Mouse (Mus musculus) forebrain, embryonic 16.5 days (tissue): ENCODE measurements around the gene Gpsm1. TPM values are rescaled to one million over a fixed set of nuclear protein-coding genes. Genes with fewer than 3 reads are reported as not detected.

Experiments
- ATAC-seq: fragments of 200-750 bp; cut with Nextera tagmentation; 2 replicates; pipeline ENCODE4 v1.8.0; 2017; ENCODE audit warnings: mild to moderate bottlenecking, moderate library complexity
- H3K27ac ChIP-seq: fragments of 300-500 bp; sonication (generic); 2 replicates; pipeline ENCODE4 v1.5.1; 2014; ENCODE audit warnings: low read length, control low read depth
- H3K27me3 ChIP-seq: fragments of 300-500 bp; sonication (generic); replicated peaks from 2 replicates; pipeline ENCODE4 v1.6.1; 2014; ENCODE audit warnings: low read length; ENCODE audit not compliant: control insufficient read depth, insufficient read depth
- H3K36me3 ChIP-seq: fragments of 300-500 bp; sonication (generic); 2 replicates; pipeline ENCODE4 v1.6.1; 2014; ENCODE audit not compliant: control insufficient read depth, insufficient read depth
- H3K4me1 ChIP-seq: fragments of 300-500 bp; sonication (generic); replicated peaks from 2 replicates; pipeline ENCODE4 v1.6.1; 2014; ENCODE audit warnings: low read length; ENCODE audit not compliant: control insufficient read depth, insufficient read depth
- H3K4me2 ChIP-seq: fragments of 300-500 bp; sonication (generic); 2 replicates; pipeline ENCODE4 v1.6.1; 2014; ENCODE audit warnings: mild to moderate bottlenecking, low read length, control low read depth
- H3K4me3 ChIP-seq: fragments of 300-500 bp; sonication (generic); replicated peaks from 2 replicates; pipeline ENCODE4 v1.5.1; 2014; ENCODE audit warnings: mild to moderate bottlenecking, low read length, control low read depth
- H3K9ac ChIP-seq: fragments of 300-500 bp; sonication (generic); replicated peaks from 2 replicates; pipeline ENCODE4 v1.6.1; 2014; ENCODE audit warnings: low read depth, low read length, control low read depth
- H3K9me3 ChIP-seq: fragments of 300-500 bp; sonication (generic); 2 replicates; pipeline ENCODE4 v1.6.1; 2016; ENCODE audit warnings: low read length; ENCODE audit not compliant: control insufficient read depth
- WGBS: fragments of 180-500 bp; shearing (Covaris S2); extraction: QIAGEN DNeasy Blood & Tissue Kit; methylation state at CpG from one replicate; pipeline ENCODE4 v1.1.7; 2014; 5-methylcytosine and 5-hydroxymethylcytosine counted together
- polyA plus RNA-seq: library from polyadenylated mRNA; unstranded; fragments of >200 nt; fragmentation: Nextera tagmentation; extraction: Ambion mirVana; gene quantifications from 2 replicates; pipeline ENCODE4 v1.2.1, GENCODE M21; 2015

Gene Gpsm1
- 136 and 160 TPM in 2 replicates for polyA plus RNA-seq

DNA sequence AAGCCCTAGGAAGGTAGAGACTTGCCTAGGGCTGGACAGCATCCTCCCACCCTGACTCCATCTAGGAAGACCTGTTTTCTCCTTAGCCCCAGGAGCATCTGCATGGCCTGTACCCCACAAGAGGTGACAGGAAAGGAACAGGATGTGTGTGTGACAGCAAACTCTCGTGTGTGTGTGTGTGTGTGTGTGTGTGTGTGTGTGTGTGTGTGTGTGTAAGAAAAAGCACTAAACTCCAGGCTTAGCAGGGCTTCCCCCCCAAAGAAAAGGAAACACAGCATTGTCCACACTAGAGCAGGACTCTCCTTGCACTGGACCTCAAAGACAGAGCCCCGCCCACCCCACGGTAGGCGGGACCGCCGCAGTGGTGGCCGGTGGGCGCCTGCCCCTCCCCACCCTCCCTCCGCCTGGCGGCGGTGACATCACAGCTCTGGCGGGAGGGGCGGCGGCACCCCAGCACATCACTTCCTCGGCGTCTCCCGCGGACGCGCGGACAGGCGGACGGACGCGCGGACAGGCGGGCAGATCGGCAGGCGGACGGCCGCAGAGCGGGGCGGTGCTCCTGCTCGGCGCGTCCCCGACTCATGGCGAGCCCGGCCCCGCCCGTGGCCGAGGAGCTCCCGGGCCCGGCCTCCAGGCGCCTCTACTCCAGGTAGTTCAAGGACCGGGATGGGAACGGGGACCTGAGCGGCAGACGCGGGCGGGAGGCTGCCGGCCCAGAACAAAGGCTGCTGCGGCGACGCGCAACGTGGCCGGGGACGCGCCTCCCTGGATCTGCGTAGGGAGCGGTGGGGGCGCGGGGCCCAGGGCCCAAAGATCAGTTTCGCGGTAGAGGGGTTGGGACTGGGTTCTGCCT, at the start of gene Gpsm1:
Gene Gpsm1 (plus strand): TSS at position 444 of the 853 bp plus-strand sequence.
- Histone ChIP-seq H3K27me3 (no peaks in the 10 kb centered on the region), H3K36me3 (no peaks in the 10 kb centered on the region), H3K4me2 (peak within 1 kb of the TSS; percentile 98), H3K9ac (peak within 1 kb of the TSS; percentile 99), H3K9me3 (no peaks in the 10 kb centered on the region), H3K4me1 (peaks cover 46% of the 10 kb centered on the region), H3K27ac (peak within 1 kb of the TSS; percentile 97), H3K4me3 (peak within 1 kb of the TSS; percentile 86)
- under 1% methylated on average over 66 of the region's 66 CpGs for WGBS
- peak; percentile 77 for ATAC-seq

DNA sequence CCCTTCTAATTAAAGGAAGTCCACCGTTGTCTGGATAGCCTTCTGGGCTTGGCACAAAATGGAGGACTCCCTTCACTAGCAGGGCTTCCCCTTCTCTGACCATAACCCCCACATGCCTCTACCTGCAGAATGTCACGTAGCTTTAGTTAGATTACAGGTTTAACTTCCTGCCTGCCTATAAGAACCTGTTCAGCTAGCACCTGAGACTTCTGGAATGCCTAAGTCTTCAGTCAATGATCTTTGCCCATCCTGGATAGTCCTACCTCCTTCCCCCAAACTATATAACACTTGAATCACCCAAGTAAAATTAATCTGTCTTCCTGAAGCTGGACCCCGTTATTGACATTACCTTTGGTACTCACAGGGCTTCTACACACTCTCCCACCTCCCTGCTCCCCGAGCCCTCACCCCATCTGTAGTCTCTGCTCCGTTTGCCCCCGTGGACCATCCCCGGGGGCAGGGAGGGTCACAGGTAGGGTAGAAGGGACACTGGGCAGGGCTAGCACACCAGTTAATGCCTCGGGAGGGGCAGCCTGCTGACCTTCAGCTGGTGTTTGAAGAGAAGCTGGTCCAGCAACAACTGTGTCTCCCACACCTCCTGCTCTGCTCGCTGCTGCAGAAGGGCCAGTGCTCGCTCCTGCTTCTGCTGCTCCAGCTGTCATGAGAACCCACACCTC, 49.1 kb upstream of the Gpsm1 start:
- no peak overlapping the region for H3K4me2 ChIP-seq
- no peak overlapping the region for H3K9ac ChIP-seq
- no peaks in the 10 kb centered on the region for H3K27me3 ChIP-seq
- ATAC-seq: no peak
- no peaks in the 10 kb centered on the region for H3K4me1 ChIP-seq
- H3K27ac ChIP-seq: no peak overlapping the region
- no peaks in the 10 kb centered on the region for H3K9me3 ChIP-seq
- H3K4me3 ChIP-seq: no peak overlapping the region
- H3K36me3 ChIP-seq: no peaks in the 10 kb centered on the region
- WGBS: 85% methylated on average over 10 of the region's 10 CpGs

DNA sequence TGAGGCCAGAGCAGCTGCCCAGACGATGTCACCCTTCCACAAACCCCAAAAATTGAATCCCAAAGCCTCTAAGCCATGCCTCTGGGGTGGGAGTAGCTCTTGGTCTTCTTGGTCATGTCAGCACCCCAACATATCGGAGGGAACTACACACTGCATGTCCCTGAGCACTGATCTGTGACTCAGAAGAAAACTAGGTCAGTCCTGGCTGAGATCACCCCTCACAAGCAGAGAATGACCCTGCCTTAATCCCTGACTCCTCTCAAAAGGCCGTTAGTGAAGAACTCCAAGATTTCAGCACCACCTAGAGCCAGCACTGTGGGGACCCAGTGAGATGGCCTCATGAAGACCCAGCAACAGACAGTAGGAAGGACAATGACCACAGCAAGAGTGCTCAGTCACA, 47.1 kb upstream of the Gpsm1 start:
- 60% methylated on average over 3 of the region's 3 CpGs for WGBS
- H3K4me2 ChIP-seq: no peak overlapping the region
- no peaks in the 10 kb centered on the region for H3K9me3 ChIP-seq
- no peaks in the 10 kb centered on the region for H3K36me3 ChIP-seq
- H3K27me3 ChIP-seq: no peaks in the 10 kb centered on the region
- H3K4me1 ChIP-seq: no peaks in the 10 kb centered on the region
- H3K9ac ChIP-seq: no peak overlapping the region
- H3K27ac ChIP-seq: no peak overlapping the region
- no peak overlapping the region for H3K4me3 ChIP-seq
- ATAC-seq: no peak

DNA sequence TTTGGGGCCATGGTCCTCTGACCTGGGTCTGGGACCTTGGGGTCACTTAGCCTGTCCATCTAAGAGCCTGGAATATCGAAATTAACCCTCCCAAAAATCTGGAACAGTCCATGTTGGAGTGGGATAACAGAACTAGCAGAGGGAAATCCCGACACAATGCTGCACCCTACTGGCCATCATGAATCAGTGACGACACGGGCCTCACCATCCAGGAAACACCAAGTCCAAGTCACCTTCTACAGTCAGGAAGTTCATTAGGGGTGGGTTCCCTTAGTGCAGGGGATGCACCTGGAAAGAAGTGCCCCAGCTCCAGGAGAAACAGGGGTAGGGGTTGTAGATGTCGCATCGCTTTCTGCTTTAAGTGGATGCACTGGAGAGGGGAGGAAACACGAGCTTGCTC, 41.7 kb upstream of the Gpsm1 start:
- ATAC-seq: 0 out of 2 replicates have a peak, but pooled peaks have one; percentile 62
- WGBS: 18% methylated on average over 7 of the region's 7 CpGs
- no peaks in the 10 kb centered on the region for H3K9me3 ChIP-seq
- no peak overlapping the region for H3K4me3 ChIP-seq
- H3K4me2 ChIP-seq: no peak overlapping the region
- H3K9ac ChIP-seq: no peak overlapping the region
- no peaks in the 10 kb centered on the region for H3K27me3 ChIP-seq
- H3K27ac ChIP-seq: no peak overlapping the region
- no peaks in the 10 kb centered on the region for H3K4me1 ChIP-seq
- H3K36me3 ChIP-seq: no peaks in the 10 kb centered on the region

DNA sequence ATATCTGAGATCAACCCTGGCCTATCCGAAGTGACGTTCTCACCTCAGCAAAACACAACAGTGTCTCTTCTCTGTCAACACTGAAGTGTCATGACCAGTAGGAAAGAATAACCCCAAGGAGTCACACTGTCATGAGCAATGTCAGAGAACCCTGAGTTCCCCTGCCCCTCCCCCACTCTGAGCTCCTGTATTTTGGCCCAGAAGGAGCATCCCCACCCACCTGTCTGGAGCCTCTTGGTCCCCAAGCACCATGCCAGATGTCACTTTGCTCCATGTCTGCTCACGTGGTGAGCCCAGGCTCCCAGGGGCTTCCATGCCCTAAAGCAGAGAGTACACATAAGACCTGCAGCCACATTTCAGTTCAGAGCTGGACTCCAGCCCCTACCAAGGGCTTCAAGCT, 35.6 kb upstream of the Gpsm1 start:
- no peaks in the 10 kb centered on the region for H3K9me3 ChIP-seq
- no peak overlapping the region for H3K4me2 ChIP-seq
- H3K27ac ChIP-seq: no peak overlapping the region
- H3K4me3 ChIP-seq: no peak overlapping the region
- H3K9ac ChIP-seq: no peak overlapping the region
- ATAC-seq: no peak
- 82% methylated on average over 3 of the region's 3 CpGs for WGBS
- no peaks in the 10 kb centered on the region for H3K4me1 ChIP-seq
- no peaks in the 10 kb centered on the region for H3K36me3 ChIP-seq
- no peaks in the 10 kb centered on the region; the same call in 1 of the 2 replicates for H3K27me3 ChIP-seq

DNA sequence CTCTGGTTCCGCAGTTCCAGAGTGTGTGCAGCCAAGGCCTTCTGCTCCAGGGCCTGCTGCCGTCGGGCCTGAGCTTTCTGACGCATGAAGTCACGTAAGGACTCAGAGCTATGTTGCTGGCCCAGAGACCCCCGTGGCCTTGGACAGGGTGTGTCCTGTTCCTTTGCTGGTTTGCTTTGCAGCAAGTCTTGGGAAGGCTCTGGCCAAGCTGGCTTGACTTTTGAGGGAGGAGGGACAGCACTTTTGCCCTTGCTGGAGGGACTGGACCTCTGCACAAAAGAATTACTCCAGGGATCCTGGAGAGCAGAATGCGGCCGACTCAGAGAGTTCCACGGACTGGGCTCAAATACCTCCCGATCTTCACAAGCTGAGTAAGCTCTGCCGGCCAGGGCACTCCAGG, 34.7 kb upstream of the Gpsm1 start:
- no peak overlapping the region for H3K27ac ChIP-seq
- no peak for ATAC-seq
- no peak overlapping the region for H3K9ac ChIP-seq
- no peak overlapping the region for H3K4me3 ChIP-seq
- 68% methylated on average over 11 of the region's 11 CpGs for WGBS
- H3K9me3 ChIP-seq: no peaks in the 10 kb centered on the region
- no peaks in the 10 kb centered on the region for H3K36me3 ChIP-seq
- peaks cover 2% of the 10 kb centered on the region for H3K4me1 ChIP-seq
- H3K4me2 ChIP-seq: no peak overlapping the region
- no peaks in the 10 kb centered on the region; the same call in 1 of the 2 replicates for H3K27me3 ChIP-seq

DNA sequence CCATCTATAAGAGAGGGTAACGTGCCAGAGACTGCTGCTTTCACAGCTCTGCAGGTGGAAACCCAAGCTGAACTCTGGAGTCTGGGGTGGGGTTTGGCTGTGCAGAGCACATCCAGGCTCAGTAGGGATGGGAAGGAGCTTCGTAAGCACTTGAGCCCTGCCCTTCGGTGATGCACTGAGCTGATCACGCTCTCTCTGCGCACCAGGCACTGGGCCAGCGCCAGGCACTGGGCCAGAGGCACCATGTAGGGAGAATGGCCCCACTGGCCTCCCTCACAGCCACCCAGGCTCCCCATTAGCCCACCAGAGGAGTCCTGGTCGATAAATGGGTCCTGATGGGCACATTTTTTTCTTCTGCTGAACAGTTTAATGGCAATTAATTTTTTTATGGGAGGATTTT, 29.5 kb upstream of the Gpsm1 start:
- no peak overlapping the region for H3K4me2 ChIP-seq
- peaks cover 5% of the 10 kb centered on the region for H3K4me1 ChIP-seq
- no peaks in the 10 kb centered on the region for H3K27me3 ChIP-seq
- H3K36me3 ChIP-seq: no peaks in the 10 kb centered on the region
- H3K9me3 ChIP-seq: no peaks in the 10 kb centered on the region
- ATAC-seq: no peak
- WGBS: 39% methylated on average over 7 of the region's 7 CpGs
- H3K4me3 ChIP-seq: no peak overlapping the region
- no peak overlapping the region for H3K27ac ChIP-seq
- no peak overlapping the region for H3K9ac ChIP-seq

DNA sequence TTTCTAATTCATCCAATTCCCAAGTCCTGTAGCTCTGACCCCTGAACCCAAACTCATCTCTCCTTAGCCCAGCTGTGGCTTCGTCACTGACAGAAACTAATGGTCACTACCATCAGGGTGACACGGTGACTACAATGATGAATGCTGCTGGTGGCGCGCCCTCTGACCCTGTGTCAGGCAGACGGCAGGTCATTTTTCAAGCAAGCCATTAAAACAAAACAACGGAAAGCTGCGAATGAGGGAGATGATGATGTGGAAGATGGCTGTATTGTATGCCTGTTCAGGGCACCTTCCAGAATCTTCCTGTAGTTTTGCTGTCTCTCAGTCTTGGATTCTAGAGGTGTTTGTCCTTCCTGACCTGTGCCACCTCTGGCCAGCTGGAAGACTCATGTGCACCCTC, 28.9 kb upstream of the Gpsm1 start:
- Histone ChIP-seq H3K4me3 (no peak overlapping the region), H3K9me3 (no peaks in the 10 kb centered on the region), H3K4me2 (no peak overlapping the region), H3K27me3 (no peaks in the 10 kb centered on the region), H3K4me1 (peaks cover 5% of the 10 kb centered on the region), H3K9ac (no peak overlapping the region), H3K27ac (no peak overlapping the region), H3K36me3 (no peaks in the 10 kb centered on the region)
- WGBS: 79% methylated on average over 7 of the region's 7 CpGs
- ATAC-seq: no peak

DNA sequence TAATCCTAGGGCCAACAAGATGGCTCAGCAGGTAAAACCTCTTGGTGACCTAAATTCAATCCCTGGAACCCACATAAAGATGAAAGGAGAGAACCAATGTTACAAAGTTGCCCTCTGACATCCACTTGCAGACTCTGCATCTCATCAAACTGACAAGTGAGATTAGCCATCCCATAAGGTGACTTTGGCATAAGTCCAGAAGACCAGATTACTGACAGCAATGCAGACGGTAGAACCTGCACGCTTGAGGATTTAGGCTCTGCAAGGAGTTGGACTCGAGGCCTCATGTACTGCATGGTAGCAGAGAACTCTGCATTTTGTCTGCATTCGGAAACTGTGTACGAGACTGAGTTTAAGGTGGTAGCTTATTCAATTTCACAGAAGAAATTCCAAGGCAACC, 25.2 kb upstream of the Gpsm1 start:
- ATAC-seq: no peak
- no peaks in the 10 kb centered on the region for H3K27me3 ChIP-seq
- H3K4me2 ChIP-seq: no peak overlapping the region
- H3K4me1 ChIP-seq: peaks cover 5% of the 10 kb centered on the region
- H3K36me3 ChIP-seq: no peaks in the 10 kb centered on the region
- no peak overlapping the region for H3K4me3 ChIP-seq
- H3K27ac ChIP-seq: no peak overlapping the region
- 78% methylated on average over 5 of the region's 5 CpGs for WGBS
- H3K9me3 ChIP-seq: no peaks in the 10 kb centered on the region
- no peak overlapping the region for H3K9ac ChIP-seq
